Mouse (Mus musculus): ENCODE results near the gene Nanp.
A peak's percentile ranks its signal among the peaks of the same experiment; 100 is the strongest.

The Nanp gene

DNA sequence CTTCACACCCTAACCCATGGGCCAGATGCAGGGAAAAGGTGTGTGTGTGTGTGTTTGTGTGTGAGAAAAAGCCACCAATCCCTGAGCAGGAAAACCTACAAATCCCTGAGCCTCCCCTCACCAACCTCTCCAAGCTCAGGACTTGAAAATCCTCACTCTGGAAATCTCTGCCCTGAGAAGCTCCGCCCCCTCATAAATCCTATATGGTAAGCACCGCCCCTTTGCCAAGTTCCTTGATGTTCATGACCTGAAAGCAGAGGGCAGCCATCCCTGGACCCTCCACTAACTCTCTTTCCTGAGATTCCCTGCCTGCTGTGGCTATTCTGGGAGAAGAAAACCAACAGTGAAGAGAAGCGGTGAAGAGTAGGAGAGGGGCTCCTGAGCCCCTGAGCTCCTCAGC lies 40.2 kb downstream of the Nanp start:
- DNase-seq (ENCODE audit: low read depth, low spot score), result no peak

DNA sequence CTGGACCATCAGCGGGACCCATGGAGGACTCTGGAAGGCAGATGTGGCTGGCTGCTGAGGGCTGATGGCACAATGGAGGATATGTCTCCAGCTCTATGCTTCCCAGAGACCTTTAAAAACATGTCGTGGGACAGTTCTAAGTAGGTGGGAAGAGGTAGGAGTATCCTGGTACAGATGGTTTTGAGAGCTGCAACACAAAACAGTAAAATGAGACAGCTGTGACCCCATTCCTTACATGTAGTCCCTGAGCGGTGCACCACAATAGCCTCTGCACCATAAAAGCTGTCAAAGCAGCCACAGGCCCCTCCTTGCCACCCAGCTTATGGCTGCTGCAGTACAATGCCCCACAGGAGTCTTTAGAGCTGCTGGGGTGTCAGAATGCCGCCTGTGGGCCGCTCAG lies 41.6 kb downstream of the Nanp start:
- DNase-seq (ENCODE audit: low read depth, low spot score), result peak; percentile 54

DNA sequence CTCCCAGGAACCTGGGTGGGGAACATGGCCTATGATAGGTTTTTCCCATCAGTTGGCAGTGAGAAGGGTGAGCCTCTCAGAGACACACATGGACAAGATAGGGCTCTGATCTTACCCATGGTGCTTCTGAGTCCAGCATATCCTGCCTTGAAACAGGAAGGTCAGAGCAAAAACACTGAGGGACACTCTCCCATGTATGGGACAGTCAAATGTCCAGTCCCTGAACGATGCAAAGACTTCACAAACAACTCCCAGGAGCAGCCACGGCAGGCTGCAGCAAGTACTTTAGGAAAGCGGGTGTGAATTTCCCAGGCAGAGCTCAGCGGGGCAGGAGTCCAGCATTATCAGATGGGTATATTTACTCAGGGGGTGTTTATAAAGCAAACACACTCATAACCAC lies 43.9 kb downstream of the Nanp start:
- no peak for DNase-seq (ENCODE audit: low read depth, low spot score)

DNA sequence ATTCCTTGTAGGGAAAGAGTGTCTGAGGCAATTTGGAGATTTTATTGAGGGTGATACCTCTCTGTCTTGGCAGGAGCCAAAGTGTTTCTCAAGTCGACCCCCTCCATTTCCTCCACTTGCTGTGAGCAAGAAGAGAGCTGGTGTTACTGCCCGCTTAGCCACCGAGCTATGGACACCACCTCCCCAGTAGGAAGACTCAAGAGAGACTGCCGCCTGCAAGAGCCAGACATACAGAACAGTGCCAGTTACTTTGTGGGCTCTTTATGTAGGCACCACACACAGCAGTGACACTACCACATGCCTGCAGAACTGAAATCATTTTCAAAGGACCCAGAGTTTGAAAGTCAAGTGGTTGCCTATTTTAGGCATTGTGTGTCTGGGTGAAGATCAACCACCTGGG lies 48.1 kb downstream of the Nanp start:
- DNase-seq (ENCODE audit: low read depth, low spot score), result no peak

DNA sequence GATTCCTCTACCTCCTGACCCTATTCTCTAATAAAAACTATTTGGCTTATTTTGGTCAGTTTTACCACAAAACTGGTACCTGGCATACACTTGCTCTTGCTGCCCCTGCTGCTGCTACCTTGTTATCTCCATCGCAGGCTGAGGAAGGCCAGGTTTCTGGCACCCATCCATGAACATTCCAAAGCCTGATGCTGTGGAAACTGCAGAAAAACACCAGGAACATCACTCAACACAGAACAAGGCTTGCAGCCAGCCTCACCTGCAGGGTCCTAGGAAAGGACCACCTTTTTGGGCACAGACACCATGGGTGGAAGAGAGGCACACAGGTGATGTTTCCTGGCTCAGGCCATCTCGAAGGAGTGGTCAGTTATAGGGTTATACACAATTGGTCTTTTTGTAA lies 48.7 kb downstream of the Nanp start:
- DNase-seq (ENCODE audit: low read depth, low spot score), result no peak

DNA sequence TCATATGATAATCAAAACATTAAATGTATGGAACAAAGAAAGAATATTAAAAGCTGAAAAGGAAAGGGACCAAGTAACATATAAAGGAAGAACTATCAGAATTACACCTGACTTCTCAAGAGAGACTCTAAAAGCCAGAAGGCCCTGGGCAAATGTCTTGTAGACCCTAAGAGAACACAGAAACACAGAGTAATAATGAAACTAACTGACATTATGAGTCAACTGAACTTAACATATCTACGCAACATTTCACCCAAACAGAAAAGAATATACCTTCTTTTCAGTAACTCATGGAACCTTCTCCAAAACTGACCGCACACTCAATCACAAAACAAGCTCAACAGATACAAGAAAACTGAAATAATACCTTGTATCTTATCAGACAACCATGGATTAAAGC lies 53.8 kb downstream of the Nanp start:
- DNase-seq (ENCODE audit: low read depth, low spot score), result no peak

DNA sequence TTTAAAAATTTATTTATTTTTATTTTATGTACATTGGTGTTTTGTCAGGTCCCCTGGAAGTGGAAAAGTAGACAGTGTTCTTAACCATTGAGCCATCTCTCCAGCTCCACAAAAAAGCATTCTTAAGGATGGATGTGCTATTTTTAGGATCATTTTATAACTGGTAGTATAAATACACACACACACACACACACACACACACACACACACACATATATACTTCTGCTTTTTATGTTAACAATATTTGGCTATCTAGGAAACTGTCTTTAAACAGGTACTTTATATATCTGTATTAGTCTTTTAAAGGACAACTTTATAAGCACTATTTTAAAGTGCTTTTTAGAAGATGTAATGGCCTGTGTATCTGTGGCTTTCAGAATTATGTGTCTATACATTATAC lies 57.1 kb downstream of the Nanp start:
- DNase-seq (ENCODE audit: low read depth, low spot score), result no peak

DNA sequence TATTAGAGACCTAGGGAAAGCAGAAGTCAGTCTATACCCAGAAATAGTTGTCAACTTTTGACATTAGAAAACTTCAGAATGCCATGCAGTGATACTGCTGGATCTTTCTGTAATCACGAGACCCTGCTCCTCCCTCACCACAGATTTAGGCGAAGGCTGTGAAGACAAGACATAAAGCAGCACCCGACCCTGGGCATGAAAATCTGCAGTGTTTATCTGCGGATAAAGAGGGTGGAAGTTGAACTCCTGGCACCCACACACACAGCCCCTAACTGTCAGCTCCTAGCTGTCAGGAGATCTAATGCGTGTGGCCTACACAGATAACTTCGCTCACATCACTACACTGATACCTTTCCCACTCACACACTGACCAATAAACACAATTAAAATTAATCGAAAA lies 57.7 kb downstream of the Nanp start:
- DNase-seq (ENCODE audit: low read depth, low spot score), result no peak

DNA sequence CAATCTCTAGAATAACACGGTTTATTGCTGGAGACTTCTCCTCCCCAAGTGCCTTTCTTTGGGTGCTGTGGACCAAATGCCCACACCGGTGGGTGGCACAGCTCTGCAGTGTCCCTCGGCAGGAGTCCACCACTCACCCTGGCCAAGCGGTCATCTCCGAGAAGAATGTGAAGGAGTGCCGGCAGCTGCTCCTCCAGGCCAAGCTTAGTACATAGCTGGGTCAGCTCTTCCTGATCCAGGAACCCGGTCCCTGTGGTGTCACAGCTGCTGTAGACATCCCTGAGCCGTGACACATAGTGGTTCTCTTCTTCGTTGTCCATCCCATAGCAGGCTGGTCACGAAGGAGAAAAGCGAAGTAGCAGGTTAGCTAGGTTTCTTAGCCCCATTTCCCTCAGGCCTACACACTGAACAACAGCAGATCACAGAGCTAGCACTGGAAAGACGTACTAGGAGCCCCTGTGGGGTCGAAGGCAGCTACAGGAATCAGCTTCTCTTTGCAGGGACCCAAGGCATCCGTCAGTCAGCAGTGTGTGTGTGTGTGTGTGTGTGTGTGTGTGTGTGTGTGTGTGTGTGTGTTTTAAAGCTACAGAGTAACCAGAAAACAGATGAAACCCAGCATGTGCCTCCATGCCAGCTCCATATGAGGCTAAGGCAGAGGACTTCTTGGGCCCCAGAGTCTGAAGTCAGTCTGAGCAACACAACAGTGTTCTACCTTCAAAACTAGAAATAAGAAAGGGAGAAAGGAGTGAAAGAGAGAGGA lies 59.2 kb downstream of the Nanp start:
- no peak for DNase-seq (ENCODE audit: low read depth, low spot score)
